Mouse (Mus musculus) spleen, adult 18-20 months (tissue): ENCODE results near the gene Tnfsf12.

Source experiments
- DNase-seq, 2 experiments: peaks; one replicate each; pipeline ENCODE4 v3.0.0; 2022; ENCODE audit warnings: mixed read lengths in 2 of 2

Gene Tnfsf12

GRCm38 (mm10) chr11:69680136-69680855 lies 15.4 kb downstream of the Tnfsf12 start:
- no peak for DNase-seq

- no peak for DNase-seq
These were observed 16.5 kb downstream of the Tnfsf12 start for GRCm38 (mm10) chr11:69679144-69679543.

- DNase-seq = peak; percentile 99
These were observed 23.4 kb downstream of the Tnfsf12 start, which contains the start of gene Eif4a1 for GRCm38 (mm10) chr11:69672211-69672706. Gene Eif4a1, minus strand, starts transcription at chr11:69672423.

GRCm38 (mm10) chr11:69671726-69672124 lies 23.9 kb downstream of the Tnfsf12 start:
- DNase-seq = no peak

- peak; percentile 90 to 94 for DNase-seq
These were observed 24.6 kb downstream of the Tnfsf12 start for GRCm38 (mm10) chr11:69670786-69671725.

GRCm38 (mm10) chr11:69666665-69667005 lies 29.0 kb downstream of the Tnfsf12 start:
- DNase-seq = no peak

- peak; percentile 43 to 53 for DNase-seq
These were observed 29.5 kb downstream of the Tnfsf12 start, which contains the start of gene Cd68 for GRCm38 (mm10) chr11:69665961-69666664. Gene Cd68, minus strand, starts transcription at chr11:69666153.

- DNase-seq = no peak
These were observed 30.1 kb downstream of the Tnfsf12 start for GRCm38 (mm10) chr11:69665457-69665960.

- DNase-seq = no peak
These were observed 30.8 kb downstream of the Tnfsf12 start for GRCm38 (mm10) chr11:69664841-69665240.

GRCm38 (mm10) chr11:69663795-69664194 lies 31.9 kb downstream of the Tnfsf12 start:
- DNase-seq = no peak

GRCm38 (mm10) chr11:69662967-69663671 lies 32.5 kb downstream of the Tnfsf12 start:
- DNase-seq = no peak

GRCm38 (mm10) chr11:69662213-69662966 lies 33.3 kb downstream of the Tnfsf12 start, which contains the start of gene Mpdu1:
Gene Mpdu1, minus strand, starts transcription at chr11:69662642.
- peak; percentile 85 to 92 for DNase-seq

GRCm38 (mm10) chr11:69661221-69661881 lies 34.3 kb downstream of the Tnfsf12 start:
- no peak for DNase-seq

- no peak for DNase-seq
These were observed 38.2 kb downstream of the Tnfsf12 start for GRCm38 (mm10) chr11:69657462-69657881.

- DNase-seq = peak in 1 of 2 experiments; percentile 52
These were observed 38.8 kb downstream of the Tnfsf12 start for GRCm38 (mm10) chr11:69656617-69657461.

GRCm38 (mm10) chr11:69656065-69656455 lies 39.6 kb downstream of the Tnfsf12 start:
- no peak for DNase-seq

- DNase-seq = no peak
These were observed 40.2 kb downstream of the Tnfsf12 start, which contains the start of gene Sox15 for GRCm38 (mm10) chr11:69655264-69656064. Gene Sox15, plus strand, starts transcription at chr11:69655314.

GRCm38 (mm10) chr11:69654760-69655159 lies 40.9 kb downstream of the Tnfsf12 start:
- no peak for DNase-seq
